Mouse (Mus musculus) ES-E14 (cell line): ENCODE measurements around the gene Gmfb.

Experiments
- CHD2 ChIP-seq: IDR thresholded peaks from 2 replicates; pipeline ENCODE4 v1.6.1; 2014; ENCODE audit warnings: mild to moderate bottlenecking, low read depth, low read length, inconsistent platforms
- MAFK ChIP-seq: IDR thresholded peaks from 2 replicates; pipeline ENCODE4 v1.6.1; 2014; ENCODE audit warnings: mild to moderate bottlenecking, low read depth, low read length, inconsistent platforms; ENCODE audit not compliant: insufficient read depth
- ZC3H11A ChIP-seq: IDR thresholded peaks from 2 replicates; pipeline ENCODE4 v1.6.1; 2012; ENCODE audit warnings: low read depth, mild to moderate bottlenecking, inconsistent platforms, low read length, borderline replicate concordance

GRCm38 (mm10) chr14:46803791-46804190 lies 18.3 kb downstream of the Gmfb start:
- TF ChIP-seq CHD2 = no peak
- TF ChIP-seq ZC3H11A = no peak
- TF ChIP-seq MAFK = no peak
